Mouse (Mus musculus) olfactory bulb, adult 2 months (tissue): ENCODE measurements around the gene Vax2. TPM values are rescaled to one million over a fixed set of nuclear protein-coding genes. Genes with fewer than 3 reads are reported as not detected.
A peak's percentile ranks its signal among the peaks of the same experiment; 100 is the strongest.

Experiments used
- H3K27ac ChIP-seq: fragments of 200-500 bp; 2 replicates; pipeline ENCODE4 v1.5.1; 2012; ENCODE audit warnings: low read depth, low read length; ENCODE audit not compliant: insufficient read depth
- H3K4me1 ChIP-seq: fragments of 200-500 bp; 2 replicates; pipeline ENCODE4 v1.6.1; 2012; ENCODE audit warnings: low read length; ENCODE audit not compliant: control insufficient read depth, insufficient read depth
- H3K4me3 ChIP-seq: fragments of 200-500 bp; 2 replicates; pipeline ENCODE4 v1.5.1; 2012; ENCODE audit warnings: mild to moderate bottlenecking, low read depth, low read length, moderate library complexity; ENCODE audit not compliant: insufficient read depth
- CTCF ChIP-seq: fragments of 200-500 bp; IDR thresholded peaks from 2 replicates; pipeline ENCODE4 v1.5.1; 2012; ENCODE audit warnings: low read depth, mild to moderate bottlenecking, low read length, moderate library complexity; ENCODE audit not compliant: insufficient read depth
- POLR2A ChIP-seq: fragments of 200-500 bp; IDR thresholded peaks from 2 replicates; pipeline ENCODE4 v1.6.1; 2012; ENCODE audit warnings: mild to moderate bottlenecking, low read depth, low read length, moderate library complexity; ENCODE audit not compliant: insufficient read depth
- WGBS: fragments of 180-500 bp; shearing (Covaris S2); methylation state at CpG from one replicate; pipeline ENCODE4 v1.1.7; 2018; 5-methylcytosine and 5-hydroxymethylcytosine counted together
- polyA plus RNA-seq: library from polyadenylated mRNA; stranded (reverse); fragments of >200 nt; gene quantifications from 2 replicates; pipeline ENCODE4 v1.2.4, GENCODE M21; 2012; ENCODE audit warnings: low replicate concordance; ENCODE audit not compliant: missing spikeins, insufficient read depth, insufficient read length

Vax2 gene
- polyA plus RNA-seq, 1 experiment, result not detected

- WGBS, result 4% methylated on average over 8 of the region's 8 CpGs
- H3K4me1 ChIP-seq, result peaks cover 2% of the 10 kb centered on the region; the same call in 1 of the 2 replicates
- TF ChIP-seq CTCF (no peak), POLR2A (no peak)
- no peak overlapping the region for H3K4me3 ChIP-seq
- no peak overlapping the region for H3K27ac ChIP-seq
Measured at GRCm38 (mm10) chr6:83717026-83717425, 6.0 kb downstream of the Vax2 start.

DNA sequence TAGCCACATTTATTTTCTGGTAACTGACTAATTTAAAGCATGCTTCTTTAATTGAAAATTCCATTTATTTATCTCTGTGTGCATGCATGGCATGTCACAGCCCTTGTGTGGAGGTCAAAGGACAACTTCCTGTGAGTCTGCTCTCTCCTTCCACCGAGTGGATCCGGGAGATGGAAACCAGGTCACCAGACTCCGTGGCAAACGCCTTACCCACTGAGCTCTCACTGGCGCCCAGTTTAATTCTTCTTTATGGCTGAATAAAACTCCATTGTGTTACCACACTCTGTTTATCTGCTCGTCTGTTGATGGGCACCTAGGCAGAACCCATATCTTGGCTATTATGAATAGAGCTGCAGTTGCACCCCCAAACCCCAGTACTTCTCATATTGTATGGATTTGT, 11.5 kb downstream of the Vax2 start:
- no peak overlapping the region for H3K27ac ChIP-seq
- H3K4me1 ChIP-seq, result no peaks in the 10 kb centered on the region
- TF ChIP-seq POLR2A (no peak), CTCF (no peak)
- 19% methylated on average over 6 of the region's 6 CpGs for WGBS
- no peak overlapping the region for H3K4me3 ChIP-seq

GRCm38 (mm10) chr6:83727178-83727577, 16.1 kb downstream of the Vax2 start:
- H3K4me1 ChIP-seq, result no peaks in the 10 kb centered on the region
- no peak overlapping the region for H3K27ac ChIP-seq
- H3K4me3 ChIP-seq, result no peak overlapping the region
- 40% methylated on average over 4 of the region's 4 CpGs for WGBS
- TF ChIP-seq CTCF (no peak), POLR2A (no peak)

DNA sequence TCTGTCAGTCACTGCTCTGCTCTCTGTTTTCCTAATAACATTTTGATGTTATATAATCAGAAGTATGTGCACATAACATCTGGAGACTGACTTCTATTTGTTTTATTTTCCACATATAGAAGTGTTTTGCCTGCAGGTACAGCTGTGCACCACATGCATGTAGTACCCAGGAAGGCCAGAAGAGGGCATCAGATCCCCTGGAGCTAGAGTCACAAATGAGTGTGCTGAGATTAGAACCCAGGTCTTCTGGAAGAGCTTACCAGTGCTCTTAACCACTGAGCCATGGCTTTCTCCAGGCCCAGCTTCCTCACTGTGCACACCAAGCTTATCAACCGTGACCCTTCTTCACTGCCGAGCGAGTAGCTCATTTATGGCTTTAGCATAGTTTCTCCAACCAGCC, 17.4 kb downstream of the Vax2 start:
- TF ChIP-seq CTCF, result no peak
- no peak for TF ChIP-seq POLR2A
- 93% methylated on average over 3 of the region's 3 CpGs for WGBS
- Histone ChIP-seq H3K4me3 (no peak overlapping the region), H3K27ac (no peak overlapping the region), H3K4me1 (no peaks in the 10 kb centered on the region)

DNA sequence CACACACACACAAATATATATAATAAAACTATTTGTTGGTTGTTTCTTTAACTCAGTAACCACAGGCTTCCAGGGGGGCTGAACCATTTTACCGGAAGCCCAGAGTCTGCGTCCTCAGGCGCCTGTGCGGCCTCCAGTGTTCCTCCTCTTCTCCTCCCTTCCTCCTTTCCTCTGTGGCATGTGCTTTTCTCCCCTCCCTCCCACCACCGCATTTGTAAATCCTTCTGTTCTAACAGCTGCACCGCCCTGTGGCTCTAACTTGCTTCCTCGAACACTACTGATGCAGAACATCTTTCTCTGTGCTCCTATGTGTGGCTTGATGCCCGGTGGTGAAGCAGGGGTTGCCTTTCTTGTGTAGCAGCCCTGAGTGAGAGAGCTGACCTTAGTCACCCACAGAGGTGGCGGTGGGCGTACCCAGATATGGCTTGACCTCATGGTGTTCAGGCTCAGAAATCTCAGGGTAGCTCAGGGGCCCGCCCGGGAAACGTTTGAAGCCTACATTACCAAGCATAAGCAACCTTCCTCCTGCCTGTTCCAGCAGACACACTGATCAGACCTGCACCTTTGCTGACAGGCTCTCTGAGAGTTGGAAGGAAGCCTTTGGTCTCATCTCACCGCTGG, 18.4 kb downstream of the Vax2 start:
- WGBS, result 75% methylated on average over 14 of the region's 14 CpGs
- Histone ChIP-seq H3K27ac (no peak overlapping the region), H3K4me3 (no peak overlapping the region), H3K4me1 (no peaks in the 10 kb centered on the region)
- no peak for TF ChIP-seq POLR2A
- no peak for TF ChIP-seq CTCF

DNA sequence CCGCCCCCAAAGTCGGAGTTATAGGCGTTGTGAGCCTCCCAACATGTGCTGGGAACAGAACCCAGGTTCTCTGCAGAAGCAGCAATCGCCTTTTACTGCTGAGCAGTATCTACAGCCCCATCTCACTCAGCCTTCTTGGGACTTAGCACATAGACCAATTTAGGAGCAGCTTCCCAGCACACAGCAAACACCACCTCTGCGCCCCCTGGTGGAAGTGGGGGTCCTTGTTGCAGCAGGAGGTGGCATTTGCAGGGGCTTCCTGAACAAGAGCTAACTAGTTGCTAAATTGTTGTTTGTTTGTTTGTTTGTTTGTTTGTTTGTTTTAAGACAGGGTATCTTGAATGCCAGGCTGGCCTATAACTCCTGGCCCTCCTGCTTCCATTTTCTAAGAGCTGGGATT, 20.1 kb downstream of the Vax2 start:
- WGBS, result 38% methylated on average over 5 of the region's 5 CpGs
- TF ChIP-seq CTCF (peak; percentile 60; the same call in 1 of the 2 replicates), POLR2A (no peak)
- Histone ChIP-seq H3K27ac (no peak overlapping the region), H3K4me3 (no peak overlapping the region), H3K4me1 (no peaks in the 10 kb centered on the region)

GRCm38 (mm10) chr6:83737311-83737710, 26.2 kb downstream of the Vax2 start:
- WGBS, result 49% methylated on average over 13 of the region's 13 CpGs
- Histone ChIP-seq H3K4me1 (no peaks in the 10 kb centered on the region), H3K27ac (no peak overlapping the region), H3K4me3 (no peak overlapping the region)
- TF ChIP-seq CTCF (no peak), POLR2A (no peak)

- no peaks in the 10 kb centered on the region for H3K4me1 ChIP-seq
- 57% methylated on average over 6 of the region's 6 CpGs for WGBS
- H3K27ac ChIP-seq, result no peak overlapping the region
- H3K4me3 ChIP-seq, result no peak overlapping the region
- no peak for TF ChIP-seq CTCF
- no peak for TF ChIP-seq POLR2A
Measured at GRCm38 (mm10) chr6:83738596-83738995, 27.5 kb downstream of the Vax2 start.

DNA sequence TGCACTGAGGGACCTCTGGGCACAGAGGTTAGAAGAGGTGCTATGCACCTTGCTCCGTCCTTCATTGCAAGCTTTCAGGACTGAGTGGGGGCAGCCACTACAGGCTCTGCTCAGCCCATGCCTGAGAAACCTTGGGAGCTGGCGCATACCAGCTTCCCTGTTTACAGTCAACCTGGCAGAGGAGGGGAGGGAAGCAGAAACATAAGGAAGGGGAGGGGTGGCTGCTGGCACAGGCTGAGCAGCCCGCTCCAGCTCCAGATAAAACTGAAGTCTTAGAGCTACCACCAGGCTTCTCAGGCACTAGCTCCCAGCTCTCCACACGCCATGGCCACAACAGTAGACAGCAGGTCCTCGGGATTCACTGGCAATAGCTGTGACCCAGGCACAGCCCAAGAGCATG, 31.7 kb downstream of the Vax2 start, which contains the start of gene Atp6v1b1:
Gene Atp6v1b1, plus strand, starts transcription at position 230 of the 400 bp plus-strand sequence.
- 71% methylated on average over 5 of the region's 5 CpGs for WGBS
- Histone ChIP-seq H3K27ac (no peak within 1 kb of the TSS), H3K4me1 (no peaks in the 10 kb centered on the region), H3K4me3 (no peak within 1 kb of the TSS)
- TF ChIP-seq CTCF (no peak), POLR2A (no peak)
